Mouse (Mus musculus): Measurements from ENCODE around the gene Cdr2l.
A peak's percentile ranks its signal among the peaks of the same experiment; 100 is the strongest.

Gene Cdr2l

GRCm38 (mm10) chr11:115408266-115408920 lies 26.7 kb downstream of the Cdr2l start:
- peak; percentile 66 for DNase-seq

GRCm38 (mm10) chr11:115409556-115409955 lies 27.8 kb downstream of the Cdr2l start:
- DNase-seq = no peak

GRCm38 (mm10) chr11:115419531-115420237 lies 38.0 kb downstream of the Cdr2l start, which contains the start of the genes Atp5h and Kctd2:
Gene Atp5h (minus strand): TSS chr11:115419962.
Gene Kctd2 (plus strand): TSS chr11:115420128.
- DNase-seq = peak; percentile 93

GRCm38 (mm10) chr11:115420336-115421190 lies 38.8 kb downstream of the Cdr2l start:
- peak; percentile 74 for DNase-seq

DNA sequence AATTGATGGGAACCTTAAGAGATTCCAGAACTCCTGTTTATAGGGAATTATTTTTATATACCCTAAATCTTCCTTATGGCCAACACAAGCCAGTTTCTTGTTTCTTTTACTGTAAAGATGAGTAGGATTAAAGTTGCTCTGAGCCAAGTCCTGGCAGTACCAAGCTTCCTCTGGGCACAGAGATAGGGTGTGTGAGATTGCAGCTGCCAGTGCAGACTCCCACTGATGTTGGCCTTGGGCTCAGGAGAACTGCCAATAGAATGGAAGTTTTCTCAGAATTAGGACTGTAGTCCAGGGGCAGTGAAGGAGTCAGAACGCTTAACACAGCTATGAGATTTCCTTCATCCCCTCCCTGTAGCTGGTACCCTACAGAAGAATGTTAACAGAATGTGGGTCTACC lies 39.6 kb downstream of the Cdr2l start:
- DNase-seq = no peak

- peak; percentile 47 for DNase-seq
Observed at GRCm38 (mm10) chr11:115421972-115422371, 40.3 kb downstream of the Cdr2l start.

DNA sequence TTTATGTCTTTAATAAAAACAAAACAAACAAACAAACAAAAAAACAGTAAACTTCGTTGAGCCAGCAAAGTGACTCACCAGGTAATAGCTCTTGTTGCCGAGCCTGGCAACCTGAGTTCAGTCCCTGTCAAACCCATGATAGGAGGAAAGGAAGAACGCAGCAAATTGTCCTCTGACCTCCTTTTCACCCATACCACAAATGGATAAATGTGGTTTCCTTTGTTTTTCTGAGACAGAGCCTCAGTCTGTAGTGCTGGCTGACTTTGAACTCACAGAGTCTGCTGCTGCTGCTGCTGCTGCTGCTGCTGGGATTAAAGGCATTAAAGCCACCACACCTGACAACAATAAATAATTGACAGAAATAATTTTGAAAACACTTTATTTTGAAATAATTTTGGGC lies 41.4 kb downstream of the Cdr2l start:
- no peak for DNase-seq

DNA sequence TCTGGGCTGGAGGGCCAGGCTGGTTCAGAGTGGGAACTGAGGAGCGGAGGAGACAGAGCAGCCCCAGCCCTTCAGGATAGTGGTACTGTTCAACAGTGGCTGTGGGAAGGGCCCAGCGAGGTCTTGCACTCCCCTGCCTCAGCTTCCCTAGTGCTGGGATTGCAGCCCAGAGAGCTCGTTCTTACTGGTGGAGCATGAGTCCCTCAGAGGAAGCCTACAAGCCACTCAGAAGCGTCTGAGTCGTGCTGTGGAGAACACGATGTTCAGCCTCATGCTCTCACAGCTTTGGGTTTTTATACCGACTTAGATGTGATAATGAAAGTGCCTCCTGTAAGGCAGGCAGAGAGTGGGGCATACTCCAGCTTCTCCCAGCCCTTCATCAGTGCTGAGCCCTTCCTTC lies 43.0 kb downstream of the Cdr2l start:
- peak; percentile 51 for DNase-seq

GRCm38 (mm10) chr11:115425671-115426070 lies 44.0 kb downstream of the Cdr2l start:
- no peak for DNase-seq

- peak; percentile 81 for DNase-seq
Observed at GRCm38 (mm10) chr11:115427482-115428331, 46.0 kb downstream of the Cdr2l start.

DNA sequence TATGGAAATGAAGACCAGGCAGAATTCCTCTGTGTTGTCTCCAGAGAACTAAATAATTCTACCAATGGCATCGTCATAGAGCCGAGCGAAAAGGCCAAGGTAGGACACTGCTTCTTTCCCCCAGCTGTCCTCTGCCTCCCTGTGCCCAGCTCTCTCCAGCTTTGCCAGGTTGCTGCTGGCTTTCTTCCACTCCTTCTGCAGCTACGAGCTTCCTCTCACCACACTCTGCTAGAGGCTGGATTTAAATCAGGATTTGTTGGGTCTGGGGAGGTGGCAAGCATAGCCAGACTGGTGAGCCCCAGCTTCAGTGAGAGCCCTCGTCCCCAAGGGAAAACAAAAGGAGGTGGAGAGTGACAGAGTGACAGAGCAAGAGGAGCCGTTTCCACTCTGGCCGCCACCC lies 47.6 kb downstream of the Cdr2l start:
- no peak for DNase-seq

DNA sequence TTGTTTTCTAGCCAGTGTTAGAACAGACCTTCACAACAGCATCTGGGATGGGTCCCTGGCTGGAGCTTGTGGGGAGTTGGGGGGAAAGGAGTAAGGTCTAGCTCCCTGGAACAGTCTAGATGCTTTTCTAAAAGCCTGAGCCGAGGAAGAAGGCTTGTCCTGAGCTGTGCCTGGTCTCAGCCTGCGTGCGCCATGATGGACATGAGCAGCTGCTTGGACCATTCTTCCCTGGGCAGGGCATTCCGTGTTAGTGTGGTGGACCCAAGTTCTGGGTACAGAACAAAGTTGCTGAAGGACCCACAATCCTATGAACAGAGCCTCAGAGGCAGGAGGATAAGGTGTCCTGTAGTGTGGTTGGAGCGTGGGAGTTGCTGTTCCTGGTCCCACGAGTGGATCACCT lies 48.8 kb downstream of the Cdr2l start:
- no peak for DNase-seq

GRCm38 (mm10) chr11:115432814-115433213 lies 51.1 kb downstream of the Cdr2l start:
- no peak for DNase-seq

DNA sequence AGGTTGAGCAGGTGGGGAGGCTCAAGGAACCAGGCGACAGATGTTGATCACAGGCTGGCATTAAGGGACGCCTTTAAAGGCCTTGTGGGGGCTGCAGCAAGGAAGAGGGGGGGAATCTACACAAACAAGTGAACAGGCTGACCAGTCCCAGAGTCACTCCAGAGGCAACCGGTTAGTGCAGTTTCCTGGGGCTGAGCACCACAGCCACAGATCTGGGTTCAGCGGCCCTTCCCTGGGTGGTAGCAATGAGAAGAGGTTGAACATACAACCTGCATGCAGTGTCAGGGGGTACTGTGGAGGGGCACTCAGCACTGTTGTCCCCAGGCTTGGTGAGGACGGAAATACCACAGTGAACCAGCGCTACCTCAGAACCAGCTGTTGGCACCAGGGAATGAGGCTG lies 51.6 kb downstream of the Cdr2l start:
- no peak for DNase-seq

DNA sequence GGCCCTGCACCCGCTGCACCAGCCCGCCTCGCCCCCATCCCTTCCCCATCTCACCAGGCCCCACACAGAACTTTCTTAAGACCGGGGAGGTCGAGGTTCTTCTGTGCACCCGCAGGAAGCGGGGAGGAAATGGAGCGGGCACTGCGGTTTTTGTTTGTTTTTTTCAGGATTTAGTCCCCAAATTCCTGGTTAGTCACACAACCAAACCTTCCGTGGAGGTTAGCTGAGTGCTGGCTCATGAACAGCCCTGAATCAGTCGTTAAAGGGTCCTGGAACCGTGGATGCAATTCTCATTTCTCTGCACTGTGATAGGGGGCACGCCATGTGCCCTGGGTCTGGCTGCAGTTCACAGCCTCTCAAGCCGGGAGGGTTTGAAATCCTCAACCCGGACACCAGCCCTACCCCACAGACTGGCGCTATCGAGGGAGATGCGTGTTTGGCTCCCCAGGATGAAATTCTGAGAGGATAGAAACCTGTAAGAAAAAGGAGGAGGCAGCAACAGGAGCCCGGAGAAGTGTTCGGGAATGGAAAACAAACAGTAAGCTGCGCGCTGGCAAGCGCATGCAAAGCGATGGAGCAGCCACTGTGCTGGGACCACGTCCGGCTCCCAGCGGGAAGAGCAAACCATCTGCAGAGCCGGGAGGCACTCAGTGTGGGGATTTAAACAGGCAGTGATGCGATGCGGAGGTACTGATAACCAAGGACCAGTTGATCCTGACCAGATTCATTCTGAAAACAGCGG lies 54.1 kb downstream of the Cdr2l start:
- DNase-seq = peak; percentile 41

DNA sequence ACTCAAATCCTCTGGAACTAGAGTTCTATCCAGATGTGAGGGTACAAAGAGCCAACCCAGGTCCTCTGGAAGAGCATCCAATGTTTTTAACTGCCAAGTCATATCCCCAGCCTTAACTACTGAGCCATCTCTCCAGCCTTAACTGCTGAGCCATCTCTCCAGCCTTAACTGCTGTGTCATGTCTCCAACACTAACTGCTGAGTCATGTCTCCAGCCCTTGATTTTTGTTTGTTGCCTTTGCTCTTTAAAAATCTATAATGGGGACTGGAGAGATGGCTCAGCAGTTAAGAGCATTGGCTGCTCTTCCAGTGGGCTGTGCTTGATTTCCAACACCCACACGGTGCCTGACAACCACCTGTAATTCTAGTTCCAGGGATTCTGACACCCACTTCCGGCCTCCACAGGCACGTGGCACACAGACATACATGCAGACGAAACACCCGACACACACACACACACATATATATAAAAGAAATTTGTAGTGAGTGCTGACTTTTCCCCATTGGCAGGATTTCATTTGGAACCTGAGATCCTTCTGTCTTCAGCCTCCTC lies 55.9 kb downstream of the Cdr2l start:
- no peak for DNase-seq

GRCm38 (mm10) chr11:115439326-115439725 lies 57.6 kb downstream of the Cdr2l start:
- no peak for DNase-seq

DNA sequence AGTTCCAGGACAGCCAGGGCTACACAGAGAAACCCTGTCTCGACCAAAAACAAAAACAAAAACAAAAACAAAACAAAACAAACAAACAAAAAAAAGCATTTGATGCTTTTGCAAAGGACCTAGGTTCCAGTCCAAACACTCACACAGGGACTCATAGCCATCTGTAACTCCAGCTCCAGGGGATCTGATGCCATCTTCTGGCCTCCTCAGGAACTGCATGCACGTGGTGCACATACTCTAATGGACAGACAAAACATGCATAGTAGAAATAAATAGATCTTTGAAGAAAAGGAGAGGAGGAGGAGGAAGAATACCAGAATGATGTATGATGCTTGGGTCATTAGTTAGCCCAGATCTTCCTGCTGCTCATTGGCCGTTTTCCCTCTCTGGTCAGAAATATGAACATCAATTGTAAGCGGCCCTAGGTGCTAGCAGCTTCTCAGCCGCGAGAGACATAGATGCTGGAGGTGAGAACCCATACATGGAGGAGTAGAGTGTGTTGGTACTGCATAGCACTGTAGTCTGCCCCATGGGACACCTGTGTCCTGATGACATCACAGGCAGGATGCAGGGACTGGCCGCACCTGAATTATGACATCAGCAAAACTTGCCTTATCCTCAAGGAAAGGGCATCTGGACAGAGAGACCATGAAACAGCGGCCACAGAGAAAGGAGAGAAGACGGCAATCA lies 58.3 kb downstream of the Cdr2l start, which contains the start of gene Trim80:
Gene Trim80 (plus strand): TSS at position 640 of the 690 bp plus-strand sequence.
- peak; percentile 55 for DNase-seq

- DNase-seq = peak; percentile 66
Observed at GRCm38 (mm10) chr11:115441417-115441816, 59.7 kb downstream of the Cdr2l start.

All from thymus, postnatal 4 days (tissue).